Mouse (Mus musculus) forelimb bud, embryonic 11.5 days (tissue): ENCODE measurements around the gene Mtpn.

Experiments
- DNase-seq: peaks from one replicate; pipeline ENCODE4 v3.0.0-alpha.2; 2012; ENCODE audit warnings: low read depth, low spot score

The Mtpn gene

GRCm38 (mm10) chr6:35539304-35540009 is at the start of gene Mtpn:
Gene Mtpn (minus strand): TSS chr6:35539888.
- DNase-seq: peak; percentile 98

DNA sequence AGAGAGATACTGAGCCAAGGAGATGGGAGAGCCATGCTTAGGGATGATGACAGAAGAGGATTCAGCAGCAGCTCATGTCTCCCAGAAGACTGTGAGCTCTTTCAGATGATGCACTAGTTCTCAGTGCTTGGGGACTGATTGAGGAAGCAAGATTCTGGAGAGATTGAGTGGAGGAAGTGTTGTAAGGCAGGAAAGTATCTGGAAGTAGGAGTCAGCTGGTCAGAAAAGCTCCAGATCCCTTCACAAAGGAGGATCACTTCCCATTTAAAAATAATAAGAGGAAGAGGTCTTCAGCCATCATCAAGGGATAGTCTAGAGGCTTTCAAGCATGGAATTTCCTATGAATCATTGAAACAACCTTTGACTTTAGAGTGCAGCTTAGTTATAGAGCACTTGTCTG is 29.0 kb upstream of the Mtpn start:
- DNase-seq: no peak

- peak; percentile 19 for DNase-seq
Observed at GRCm38 (mm10) chr6:35567755-35568154, 28.1 kb upstream of the Mtpn start.

DNA sequence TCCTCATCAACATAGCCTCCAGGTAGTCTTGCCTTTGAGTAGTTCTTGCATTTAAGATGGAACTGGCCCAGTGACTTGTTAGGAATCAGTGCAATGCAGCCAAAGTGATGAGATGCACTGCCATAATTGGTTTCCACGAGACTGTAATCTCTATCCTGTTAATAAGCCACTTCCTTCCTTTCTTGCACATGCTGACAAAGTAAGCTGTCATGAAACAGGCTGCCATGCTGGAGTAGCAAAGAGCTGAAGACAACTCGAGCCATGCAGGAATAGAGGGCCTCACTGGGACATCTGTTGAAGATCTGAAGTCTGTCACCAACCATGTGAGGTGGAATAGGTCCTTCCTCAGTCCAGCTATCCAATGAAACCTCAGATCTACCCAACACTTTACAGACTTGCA is 20.3 kb upstream of the Mtpn start:
- DNase-seq: no peak

DNA sequence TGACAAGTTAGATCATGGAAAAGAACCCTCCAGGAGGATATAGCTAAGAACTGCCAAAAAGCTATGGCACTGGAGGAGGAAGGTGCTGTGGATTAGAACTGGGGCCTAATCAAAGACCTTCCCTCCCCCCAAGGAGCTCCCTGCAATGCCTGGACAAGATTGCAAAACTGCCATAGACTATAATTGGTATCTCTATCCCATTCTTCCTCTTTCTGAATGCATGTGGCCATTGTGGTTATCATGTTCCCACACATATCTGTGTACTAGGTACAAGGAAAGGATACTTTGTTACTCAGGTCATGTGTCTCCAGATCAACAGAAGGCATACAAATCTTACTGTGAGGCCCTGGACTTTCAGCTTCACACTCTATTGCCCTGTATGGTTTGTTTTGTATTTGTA is 4.7 kb upstream of the Mtpn start:
- DNase-seq: no peak

GRCm38 (mm10) chr6:35542656-35543400 is 3.1 kb upstream of the Mtpn start:
- DNase-seq: no peak

DNA sequence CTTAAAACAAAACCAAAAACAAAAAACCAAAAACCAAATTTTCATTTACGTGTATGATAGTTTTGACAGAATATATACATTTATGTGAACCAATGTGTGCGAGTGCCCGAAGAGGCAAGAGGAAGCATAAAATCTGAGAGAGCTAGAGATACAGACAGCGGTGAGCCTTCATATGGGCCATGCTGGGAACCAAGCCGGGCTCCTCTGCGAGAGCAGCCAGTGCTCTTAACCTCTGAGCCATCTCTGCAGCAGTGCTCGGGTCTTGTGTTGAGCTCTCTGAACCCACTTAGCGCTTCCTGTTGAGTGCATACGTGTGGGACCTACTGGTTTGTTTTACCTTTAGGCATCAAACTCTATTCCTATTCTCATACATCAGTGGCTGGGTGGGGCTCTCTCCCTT is 689 bp upstream of the Mtpn start:
- no peak for DNase-seq

GRCm38 (mm10) chr6:35538757-35539303 is 858 bp downstream of the Mtpn start:
- DNase-seq: peak; percentile 6

DNA sequence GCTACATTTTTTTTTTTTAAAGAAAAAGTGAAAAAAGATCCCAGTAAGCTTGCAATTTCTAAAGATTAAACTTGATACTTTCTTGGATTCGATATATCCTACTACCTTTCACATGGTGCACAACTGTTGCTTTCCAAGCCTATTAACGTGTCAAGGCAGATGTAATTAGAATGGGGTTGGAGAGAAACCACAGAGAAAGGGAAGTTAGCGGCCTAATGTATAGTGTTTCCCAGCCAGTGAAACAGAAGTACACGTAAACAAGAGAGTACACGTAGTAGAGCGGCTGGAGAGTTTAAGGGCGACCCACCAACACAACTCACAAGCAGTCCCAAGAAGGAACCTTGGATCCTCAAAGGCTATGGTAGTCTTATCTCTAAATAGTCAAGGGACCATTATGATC is 3.7 kb downstream of the Mtpn start:
- no peak for DNase-seq

GRCm38 (mm10) chr6:35513362-35513761 is 26.3 kb downstream of the Mtpn start:
- no peak for DNase-seq

GRCm38 (mm10) chr6:35504781-35505180 is 34.9 kb downstream of the Mtpn start:
- DNase-seq: no peak

DNA sequence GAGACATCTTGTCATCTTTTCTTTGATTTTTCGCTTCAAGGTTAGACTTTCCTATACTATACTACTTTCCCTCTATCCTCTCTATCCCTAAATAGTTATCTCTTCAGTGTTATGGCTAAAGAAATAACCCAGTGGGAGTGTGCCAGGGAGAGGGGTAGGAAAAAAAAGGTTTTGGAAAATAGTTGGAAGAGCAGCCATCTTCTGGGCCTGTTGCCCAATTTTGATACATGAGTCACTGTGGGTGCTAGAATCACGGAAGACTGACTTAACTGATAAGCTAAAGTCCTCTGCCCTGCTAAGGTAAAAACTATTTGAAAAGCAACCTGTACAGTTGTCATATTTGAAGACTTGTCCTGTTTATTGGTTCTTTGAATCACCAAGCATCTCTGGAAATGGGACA is 36.8 kb downstream of the Mtpn start:
- no peak for DNase-seq

DNA sequence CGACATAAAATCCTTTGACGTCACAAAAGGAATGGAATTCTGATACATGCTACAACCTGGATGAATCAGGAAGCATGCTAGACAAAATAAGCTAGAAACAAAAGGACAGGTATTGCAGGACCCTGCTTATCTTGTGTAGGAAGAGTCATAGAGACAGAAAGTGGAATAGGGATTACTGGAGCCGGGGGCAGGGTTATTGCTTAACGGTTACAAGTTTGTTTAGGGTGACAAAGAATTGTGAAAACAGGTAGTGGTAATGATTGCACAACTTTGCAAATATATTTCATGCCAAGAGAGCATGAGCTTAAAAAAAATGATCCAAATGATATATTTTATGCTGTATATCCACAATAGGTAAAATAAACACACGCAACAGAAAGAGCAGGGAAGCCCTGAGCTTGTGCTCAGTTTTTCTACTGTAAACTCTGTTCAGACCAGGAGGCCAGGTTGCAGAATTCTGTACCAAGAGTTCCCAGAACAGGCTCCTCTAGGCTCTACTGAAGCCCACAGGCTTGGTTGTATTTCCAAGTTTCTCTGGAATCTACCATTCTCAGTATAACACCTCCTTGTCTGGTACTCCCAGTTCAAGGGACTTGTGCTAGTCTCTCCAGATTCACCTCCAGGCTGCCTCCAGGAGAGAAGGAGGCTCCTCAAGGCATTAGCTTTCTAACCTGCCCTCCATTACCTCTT is 39.6 kb downstream of the Mtpn start:
- DNase-seq: no peak

- no peak for DNase-seq
Observed at GRCm38 (mm10) chr6:35497406-35497805, 42.3 kb downstream of the Mtpn start.

DNA sequence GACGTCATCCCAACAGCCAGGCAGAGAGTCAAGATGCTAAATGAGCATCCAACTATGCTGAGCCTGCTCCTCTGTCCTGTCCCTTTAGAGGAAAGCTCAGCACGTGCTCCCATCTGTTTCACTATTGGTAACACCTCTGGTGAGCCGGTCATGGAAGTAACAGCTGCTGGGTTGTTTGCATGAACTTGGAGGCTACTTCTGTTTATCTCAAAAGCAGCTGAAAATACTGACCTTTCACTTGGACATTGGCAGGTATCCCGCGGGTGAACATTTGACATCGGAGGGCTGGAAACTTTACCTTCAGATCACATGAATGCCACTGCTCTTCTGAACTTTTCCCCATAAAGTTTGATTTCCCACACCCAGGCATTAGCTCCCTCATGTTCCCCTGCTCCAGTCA is 45.8 kb downstream of the Mtpn start:
- no peak for DNase-seq

DNA sequence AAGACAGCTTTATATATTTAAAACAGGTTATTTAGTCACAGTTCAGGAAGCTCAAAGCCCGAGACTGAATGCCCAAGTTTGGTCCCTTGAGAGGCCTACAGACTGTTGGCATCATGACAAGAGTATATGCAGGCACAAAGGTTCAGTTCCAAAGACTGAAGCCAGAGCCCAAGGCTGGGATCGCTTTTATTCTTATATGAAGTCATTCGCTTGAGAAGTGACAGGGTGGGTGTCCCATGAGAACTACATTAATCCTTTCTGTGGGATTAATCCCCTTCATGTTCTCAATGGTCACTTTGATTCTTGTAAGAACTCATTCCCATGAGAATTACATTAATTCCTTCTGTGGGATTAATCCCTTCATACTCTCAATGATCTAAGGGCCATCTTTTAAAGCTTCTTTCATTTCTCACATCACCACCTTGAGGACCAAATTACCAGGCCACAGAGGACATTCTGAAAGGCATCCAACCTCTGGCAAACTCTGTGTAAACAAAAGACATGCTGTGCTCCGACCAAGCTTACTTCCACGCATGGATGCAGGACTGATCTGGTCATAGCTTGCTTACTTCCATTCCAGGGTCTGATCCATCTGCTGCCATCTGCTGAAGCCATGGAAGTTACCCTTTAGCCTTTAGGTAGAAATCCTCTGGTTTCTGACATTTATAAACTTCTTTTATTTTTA is 59.9 kb downstream of the Mtpn start:
- no peak for DNase-seq

DNA sequence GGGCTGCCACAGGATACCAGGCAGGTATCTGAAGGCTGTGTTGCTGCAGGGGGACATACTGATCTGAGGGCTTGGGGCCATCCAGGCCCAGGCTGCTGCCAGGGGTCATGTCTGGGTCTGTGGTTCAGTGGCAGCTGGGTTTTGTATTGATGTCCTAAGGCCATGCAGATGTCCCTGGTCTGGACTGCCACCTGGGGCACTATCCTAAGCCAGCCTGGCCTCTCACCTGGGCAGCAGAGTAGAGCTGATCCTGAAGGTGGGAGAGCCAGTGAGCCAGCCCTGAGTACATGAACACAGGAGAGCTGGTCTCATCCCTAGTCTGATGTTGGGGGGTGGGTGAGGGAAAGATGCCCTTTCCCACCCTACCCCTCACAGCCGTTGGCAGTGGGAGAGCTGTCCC is 62.9 kb downstream of the Mtpn start:
- DNase-seq: no peak

DNA sequence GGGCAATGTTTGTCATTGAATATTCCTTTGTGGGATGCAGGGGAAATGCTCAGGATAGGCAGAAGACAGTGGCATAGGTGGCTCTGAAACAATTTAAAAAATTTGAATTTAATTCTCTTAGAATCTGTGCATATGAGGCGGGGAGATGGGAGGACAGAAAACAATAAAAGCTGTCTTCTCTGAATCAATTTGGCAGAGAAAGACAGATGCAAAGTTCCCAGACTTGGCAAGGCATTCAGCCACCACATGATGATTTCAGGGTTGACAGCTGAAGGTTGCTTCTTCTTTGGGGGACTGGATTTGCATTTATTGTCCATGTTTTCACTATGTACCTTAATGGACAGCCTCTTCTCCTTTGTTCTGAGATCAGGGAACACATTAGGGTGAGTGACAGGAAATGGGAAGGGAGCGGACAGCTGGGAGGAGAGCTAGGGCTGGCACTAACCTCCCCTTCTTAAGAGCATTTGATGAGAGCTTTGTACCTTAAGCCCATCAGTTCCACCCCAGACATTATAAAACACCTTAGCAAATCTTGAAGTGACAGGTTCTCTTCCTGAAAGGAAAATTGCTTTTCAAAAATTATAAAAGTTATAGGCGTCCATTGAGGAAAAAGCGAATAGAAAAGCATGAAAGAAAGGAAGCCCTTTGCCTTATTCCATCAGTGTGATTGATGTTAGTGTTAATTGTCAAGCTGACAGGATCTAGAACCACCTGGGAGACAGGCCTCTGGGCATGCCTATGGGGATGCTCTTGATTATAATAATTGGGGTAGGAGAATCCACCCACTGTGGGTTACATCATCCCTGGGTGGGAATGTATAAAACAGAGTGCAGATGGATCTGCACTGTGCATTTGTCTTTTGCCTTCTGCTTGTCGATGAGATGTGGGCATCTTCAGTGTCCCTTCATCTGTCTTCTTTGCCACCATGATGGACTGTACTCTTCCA is 76.0 kb downstream of the Mtpn start:
- DNase-seq: no peak

- DNase-seq: no peak
Observed at GRCm38 (mm10) chr6:35462484-35462883, 77.2 kb downstream of the Mtpn start.
